Mouse (Mus musculus): ENCODE measurements around the gene Lrmda. TPM values are rescaled to one million over a fixed set of nuclear protein-coding genes. Genes with fewer than 3 reads are reported as not detected.

Gene Lrmda
- polyA plus RNA-seq, 1 experiment: 0.65 TPM

DNA sequence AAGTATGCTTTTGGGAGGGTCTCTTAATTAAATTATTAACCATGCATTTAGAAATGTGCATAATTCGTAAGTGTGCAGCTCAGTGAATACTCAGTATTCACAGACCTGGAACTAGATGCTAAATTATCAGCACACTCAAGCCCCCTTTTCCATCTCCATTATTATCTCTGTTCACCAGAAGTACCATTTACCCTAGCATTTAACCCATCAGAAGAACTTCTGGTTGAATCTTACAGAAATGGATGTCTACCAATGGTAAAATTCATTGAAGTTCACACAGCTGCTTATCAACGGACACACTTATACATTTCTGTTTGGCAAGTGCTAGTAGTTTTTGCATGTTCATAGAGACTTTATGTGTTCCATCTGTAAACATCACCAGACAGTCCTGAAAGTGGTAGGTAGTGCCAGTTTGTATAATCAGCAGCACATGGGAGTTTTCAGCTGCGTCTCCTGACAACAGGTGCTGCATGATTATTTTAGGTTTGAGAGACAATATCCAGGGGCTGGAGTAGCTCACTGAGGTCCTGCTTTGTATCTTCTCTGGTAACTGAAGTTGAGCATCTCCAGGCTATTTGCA lies 968.7 kb downstream of the Lrmda start:
- TF ChIP-seq CTCF (IDR thresholded peaks at IDR 0.05; ENCODE audit: extremely low read depth, insufficient read depth, low read length): no peak
- TF ChIP-seq POLR2A (IDR thresholded peaks at IDR 0.05; ENCODE audit: extremely low read depth, insufficient read depth, low read length): no peak
- no peaks in the 10 kb centered on the region for H3K4me1 ChIP-seq (ENCODE audit: control insufficient read depth, insufficient read depth, low read length)
- no peak overlapping the region for H3K4me3 ChIP-seq (ENCODE audit: insufficient read depth, low read length)

DNA sequence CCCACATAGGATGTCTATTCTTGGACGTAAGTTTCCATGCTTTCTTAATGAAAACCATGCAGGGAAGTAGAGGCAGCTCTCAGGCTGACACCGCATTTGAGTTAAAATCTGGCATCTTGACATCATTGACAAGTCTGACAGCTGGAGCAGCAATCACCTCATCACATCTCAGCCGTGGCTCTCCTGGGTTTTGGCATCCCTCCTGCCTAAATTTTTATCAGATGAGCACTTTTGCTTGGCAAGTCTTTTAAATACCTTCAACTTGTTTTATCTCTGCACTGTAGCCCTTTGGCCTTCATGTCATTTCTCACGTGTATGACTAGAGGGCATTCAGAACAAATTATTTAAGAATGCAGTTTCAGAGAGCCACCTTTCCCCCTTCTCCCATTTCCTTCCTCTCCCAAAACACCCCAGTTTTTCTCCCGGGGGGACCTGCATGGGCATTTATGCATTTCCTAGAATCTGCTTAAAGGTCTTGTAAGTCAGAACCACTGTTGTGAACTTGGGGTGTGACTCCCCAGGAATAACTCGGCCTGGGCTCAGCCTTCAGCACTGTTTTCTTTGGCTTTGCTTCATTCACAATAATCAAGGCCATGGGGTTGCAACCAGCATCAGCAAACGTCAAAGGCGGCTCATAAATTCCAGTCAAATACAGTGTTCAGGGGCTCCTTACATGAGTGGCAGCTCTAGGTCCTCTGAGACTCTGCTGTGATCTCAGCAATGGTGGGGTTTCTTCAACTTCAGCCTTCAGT lies 975.8 kb downstream of the Lrmda start:
- Histone ChIP-seq H3K27ac (ENCODE audit: insufficient read depth, low read length) (no peak overlapping the region), H3K4me1 (ENCODE audit: control insufficient read depth, insufficient read depth, low read length) (no peaks in the 10 kb centered on the region), H3K4me3 (ENCODE audit: insufficient read depth, low read length) (no peak overlapping the region)
- TF ChIP-seq POLR2A (IDR thresholded peaks at IDR 0.05; ENCODE audit: extremely low read depth, insufficient read depth, low read length): no peak
- TF ChIP-seq CTCF (IDR thresholded peaks at IDR 0.05; ENCODE audit: extremely low read depth, insufficient read depth, low read length): no peak

More for the DNA sequence above, 968.7 kb downstream of the Lrmda start:
- no peak overlapping the region for H3K27ac ChIP-seq (ENCODE audit: insufficient read depth, low read length)

- Histone ChIP-seq H3K4me1 (ENCODE audit: control insufficient read depth, insufficient read depth, low read length) (no peaks in the 10 kb centered on the region), H3K27ac (ENCODE audit: insufficient read depth, low read length) (no peak overlapping the region), H3K4me3 (ENCODE audit: insufficient read depth, low read length) (no peak overlapping the region)
- TF ChIP-seq POLR2A (IDR thresholded peaks at IDR 0.05; ENCODE audit: extremely low read depth, insufficient read depth, low read length) (no peak), CTCF (IDR thresholded peaks at IDR 0.05; ENCODE audit: extremely low read depth, insufficient read depth, low read length) (no peak)
These were observed 979.4 kb downstream of the Lrmda start for GRCm38 (mm10) chr14:22998906-22999305.

- no peak for TF ChIP-seq POLR2A (IDR thresholded peaks at IDR 0.05; ENCODE audit: extremely low read depth, insufficient read depth, low read length)
- TF ChIP-seq CTCF (IDR thresholded peaks at IDR 0.05; ENCODE audit: extremely low read depth, insufficient read depth, low read length): no peak
- Histone ChIP-seq H3K27ac (ENCODE audit: insufficient read depth, low read length) (no peak overlapping the region), H3K4me1 (ENCODE audit: control insufficient read depth, insufficient read depth, low read length) (peaks cover 1% of the 10 kb centered on the region; the same call in 1 of the 2 replicates), H3K4me3 (ENCODE audit: insufficient read depth, low read length) (no peak overlapping the region)
These were observed 992.5 kb downstream of the Lrmda start for GRCm38 (mm10) chr14:23011989-23012388.

DNA sequence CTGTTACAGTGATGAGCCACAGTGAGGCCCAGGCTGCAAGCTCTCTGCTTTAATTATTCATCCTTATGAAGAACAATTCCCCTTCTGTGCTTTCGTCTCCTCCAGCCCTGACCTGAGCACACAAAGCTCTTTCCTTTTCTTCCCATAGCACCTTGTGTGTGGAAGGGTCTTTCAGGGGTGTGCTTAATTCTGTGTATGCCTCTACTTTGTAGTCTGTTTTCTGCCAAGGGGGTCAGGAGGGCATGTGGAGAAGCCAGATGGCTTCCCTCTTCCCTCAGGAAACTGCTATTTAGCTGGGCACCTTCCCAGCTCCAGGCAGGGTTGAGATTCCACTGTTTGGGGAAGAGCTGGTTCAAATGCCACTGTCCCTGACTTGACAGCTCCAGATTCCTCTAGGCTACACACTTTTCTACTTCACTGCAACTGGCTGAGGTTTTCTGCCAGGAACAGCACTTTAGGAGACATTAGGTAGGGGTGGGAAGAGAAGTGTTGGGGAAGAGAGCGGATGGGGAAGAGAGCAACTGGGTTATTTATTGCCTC lies 995.3 kb downstream of the Lrmda start:
- Histone ChIP-seq H3K27ac (ENCODE audit: insufficient read depth, low read length) (no peak overlapping the region), H3K4me3 (ENCODE audit: insufficient read depth, low read length) (no peak overlapping the region), H3K4me1 (ENCODE audit: control insufficient read depth, insufficient read depth, low read length) (peaks cover 1% of the 10 kb centered on the region; the same call in 1 of the 2 replicates)
- TF ChIP-seq CTCF (IDR thresholded peaks at IDR 0.05; ENCODE audit: extremely low read depth, insufficient read depth, low read length) (no peak), POLR2A (IDR thresholded peaks at IDR 0.05; ENCODE audit: extremely low read depth, insufficient read depth, low read length) (no peak)

GRCm38 (mm10) chr14:23015321-23016067 lies 996.0 kb downstream of the Lrmda start:
- no peak overlapping the region for H3K27ac ChIP-seq (ENCODE audit: insufficient read depth, low read length)
- H3K4me3 ChIP-seq (ENCODE audit: insufficient read depth, low read length): no peak overlapping the region
- TF ChIP-seq CTCF (IDR thresholded peaks at IDR 0.05; ENCODE audit: extremely low read depth, insufficient read depth, low read length): no peak
- TF ChIP-seq POLR2A (IDR thresholded peaks at IDR 0.05; ENCODE audit: extremely low read depth, insufficient read depth, low read length): no peak
- peaks cover 1% of the 10 kb centered on the region; the same call in 1 of the 2 replicates for H3K4me1 ChIP-seq (ENCODE audit: control insufficient read depth, insufficient read depth, low read length)

GRCm38 (mm10) chr14:23016068-23016611 lies 996.6 kb downstream of the Lrmda start:
- no peak overlapping the region for H3K4me3 ChIP-seq (ENCODE audit: insufficient read depth, low read length)
- peaks cover 1% of the 10 kb centered on the region; the same call in 1 of the 2 replicates for H3K4me1 ChIP-seq (ENCODE audit: control insufficient read depth, insufficient read depth, low read length)
- TF ChIP-seq POLR2A (IDR thresholded peaks at IDR 0.05; ENCODE audit: extremely low read depth, insufficient read depth, low read length) (no peak), CTCF (IDR thresholded peaks at IDR 0.05; ENCODE audit: extremely low read depth, insufficient read depth, low read length) (no peak)
- H3K27ac ChIP-seq (ENCODE audit: insufficient read depth, low read length): no peak overlapping the region

DNA sequence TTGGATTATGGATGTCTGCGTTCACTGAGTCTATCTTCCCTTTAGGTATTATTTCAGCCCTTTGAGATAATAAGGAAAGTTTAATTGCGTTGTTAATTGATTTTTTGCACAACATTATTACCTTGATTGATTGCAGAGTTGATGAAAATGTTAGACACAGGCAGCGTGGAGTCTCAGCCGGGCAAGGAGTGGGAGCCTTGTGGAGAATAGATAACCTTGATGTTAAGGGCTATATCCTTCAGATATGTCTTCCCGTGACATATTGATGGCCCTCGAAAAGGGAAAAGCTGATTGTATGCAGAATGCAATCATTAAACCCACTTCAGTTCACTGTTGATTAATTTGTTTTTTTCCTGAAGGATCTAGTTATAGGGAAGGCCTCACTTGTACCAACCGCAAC lies 1021.5 kb downstream of the Lrmda start:
- Histone ChIP-seq H3K27ac (ENCODE audit: insufficient read depth, low read length) (no peak overlapping the region), H3K4me3 (ENCODE audit: insufficient read depth, low read length) (no peak overlapping the region), H3K4me1 (ENCODE audit: control insufficient read depth, insufficient read depth, low read length) (no peaks in the 10 kb centered on the region)
- TF ChIP-seq POLR2A (IDR thresholded peaks at IDR 0.05; ENCODE audit: extremely low read depth, insufficient read depth, low read length): no peak
- TF ChIP-seq CTCF (IDR thresholded peaks at IDR 0.05; ENCODE audit: extremely low read depth, insufficient read depth, low read length): no peak

DNA sequence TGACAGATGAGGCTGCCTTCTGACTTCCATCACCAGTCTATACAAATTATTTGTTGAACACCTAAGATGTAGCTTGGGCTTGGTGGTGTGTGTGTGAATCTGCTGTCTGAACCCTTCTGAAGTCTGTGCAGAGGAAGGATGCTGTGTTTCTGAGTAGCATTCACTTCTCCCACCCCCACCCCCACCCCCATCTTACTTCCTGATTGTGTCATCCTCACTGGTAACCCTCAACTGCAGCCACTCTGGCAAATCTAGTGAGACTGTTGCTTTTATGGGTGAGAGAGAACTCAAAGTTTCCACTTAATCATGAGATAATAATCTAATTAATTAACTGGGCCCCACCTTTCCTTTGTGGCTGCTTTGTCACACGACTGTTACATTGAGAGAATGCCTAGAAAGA lies 1025.8 kb downstream of the Lrmda start:
- Histone ChIP-seq H3K27ac (ENCODE audit: insufficient read depth, low read length) (no peak overlapping the region), H3K4me1 (ENCODE audit: control insufficient read depth, insufficient read depth, low read length) (no peaks in the 10 kb centered on the region), H3K4me3 (ENCODE audit: insufficient read depth, low read length) (no peak overlapping the region)
- TF ChIP-seq POLR2A (IDR thresholded peaks at IDR 0.05; ENCODE audit: extremely low read depth, insufficient read depth, low read length) (no peak), CTCF (IDR thresholded peaks at IDR 0.05; ENCODE audit: extremely low read depth, insufficient read depth, low read length) (no peak)
